ENCODE assay signal across 9 mouse cellular contexts in genomic region chr2:35983869-35984268, GRCm38 (mm10). TPM values are rescaled to one million over a fixed set of nuclear protein-coding genes. Genes with fewer than 3 reads are reported as not detected.
A peak's percentile ranks its signal among the peaks of the same experiment; 100 is the strongest.
DNase-seq lines count a peak whose midpoint lies in the region; ATAC-seq and TF ChIP-seq lines count a peak whose summit lies in the region.
"Had no signal": no experiment of that assay in that cellular context is flagged by ENCODE, and none has a peak within 500 bp of the region (broad histone marks: within the 10 kb centered on the region; RNA-seq: fewer than 3 reads in every experiment).

No protein-coding gene starts in this region.

- TF ChIP-seq EP300 in liver, embryonic 14.5 days (IDR thresholded peaks at IDR 0.05; ENCODE audit: low read depth): no peak

- no peaks in the 10 kb centered on the region for H3K36me3 ChIP-seq in liver, embryonic 14.5 days (replicated peaks; ENCODE audit: control insufficient read depth, insufficient read depth, low read depth)
- H3K36me3 ChIP-seq: neural tube, embryonic 13.5 days had no signal

- no peak overlapping the region for H3K4me3 ChIP-seq in liver, embryonic 14.5 days (ENCODE audit: insufficient read depth in 1 of 2, low read depth in 2 of 2, low read length in 2 of 2)
- H3K4me3 ChIP-seq: neural tube, embryonic 13.5 days had no signal

- H3K9ac ChIP-seq in liver, embryonic 14.5 days (replicated peaks): no peak overlapping the region
- H3K9ac ChIP-seq: neural tube, embryonic 13.5 days had no signal

- no peak overlapping the region for H3K27ac ChIP-seq in liver, embryonic 14.5 days
- H3K27ac ChIP-seq: neural tube, embryonic 13.5 days had no signal

- DNase-seq in urinary bladder, adult 18-20 months (ENCODE audit: low spot score in 2 of 2): peak; percentile 30 to 40
- no peak for DNase-seq in urinary bladder, postnatal 4 days (ENCODE audit: low spot score in 2 of 2)
- peak; percentile 76 for DNase-seq in adrenal gland, postnatal 10 days
- peak; percentile 59 for DNase-seq in embryo, embryonic 9.5 days (ENCODE audit: extremely low spot score)
- peak; percentile 56 for DNase-seq in hindlimb bud, embryonic 11.5 days (ENCODE audit: extremely low spot score, low read depth, low spot score)
- peak; percentile 35 to 47 (median 42) for DNase-seq in liver, embryonic 14.5 days (ENCODE audit: low read depth in 3 of 3, low spot score in 3 of 3)
- DNase-seq in retina, postnatal 1 day: peak; percentile 81
- DNase-seq in yolk sac, embryonic 10.5 days (ENCODE audit: low spot score): peak; percentile 35

- peak; percentile 74 for TF ChIP-seq CTCF in liver, embryonic 14.5 days (IDR thresholded peaks at IDR 0.05; ENCODE audit: low read depth)

- 1% methylated on average over 7 of the region's 7 CpGs for WGBS in liver, embryonic 14.5 days (ENCODE audit: insufficient replicate concordance)

- peaks cover 0 to 3% of the 10 kb centered on the region in 2 experiments; a peak in 2 of 4 replicates for H3K4me1 ChIP-seq in liver, embryonic 14.5 days (replicated peaks; ENCODE audit: control insufficient read depth in 2 of 2, insufficient read depth in 2 of 2, low read length in 1 of 2)

- no peak overlapping the region for H3K4me2 ChIP-seq in liver, embryonic 14.5 days (ENCODE audit: low read depth)
- H3K4me2 ChIP-seq: neural tube, embryonic 13.5 days had no signal

- no peaks in the 10 kb centered on the region for H3K9me3 ChIP-seq in liver, embryonic 14.5 days (ENCODE audit: control insufficient read depth, low read length)
- H3K9me3 ChIP-seq: neural tube, embryonic 13.5 days had no signal

- peaks cover 10% of the 10 kb centered on the region; the same call in 1 of the 2 replicates for H3K27me3 ChIP-seq in liver, embryonic 14.5 days (ENCODE audit: control insufficient read depth, insufficient read depth, low read length)

- no peak for ATAC-seq in liver, embryonic 14.5 days (ENCODE audit: insufficient read depth)

RNA-seq across cellular contexts. Expression of gene Ttll11, which starts 4.2 kb away (rescaled TPM):
- total RNA-seq in adrenal gland, postnatal 10 days (2021): 1 to 10 TPM in 1 of 2 experiments, under 1 TPM in 1; 0.84 to 2.2 TPM
- 0.83 and 1.5 TPM in 2 replicates for polyA plus RNA-seq in liver, embryonic 14.5 days (2012; rRNA removed)
- 0.42 and 0.72 TPM in 2 replicates for polyA plus RNA-seq in liver, embryonic 14.5 days (2014; fragmentation: Nextera tagmentation; extraction: Ambion mirVana)

Comparison
In these comparisons a context has a peak if more than half of its experiments do, and no peak if none do; other contexts are left out.
1. DNase-seq: peak in urinary bladder, adult 18-20 months (2 of 2), adrenal gland, postnatal 10 days (single experiment), embryo, embryonic 9.5 days (single experiment), hindlimb bud, embryonic 11.5 days (single experiment), liver, embryonic 14.5 days (3 of 3), retina, postnatal 1 day (single experiment) and yolk sac, embryonic 10.5 days (single experiment); none in urinary bladder, postnatal 4 days (0 of 2).